Mouse (Mus musculus): Measurements from ENCODE around the gene Pygo1.
A peak's percentile ranks its signal among the peaks of the same experiment; 100 is the strongest.

Gene Pygo1

GRCm38 (mm10) chr9:72925021-72925934, at the start of gene Pygo1:
Pygo1 (plus strand) TSS chr9:72925645.
- ATAC-seq (ENCODE audit: insufficient number of reproducible peaks, low FRiP score, low TSS enrichment), result peak; percentile 64; the same call in 1 of the 2 replicates

- no peak for ATAC-seq (ENCODE audit: insufficient number of reproducible peaks, low FRiP score, low TSS enrichment)
Measured at GRCm38 (mm10) chr9:72875878-72876277, 49.6 kb upstream of the Pygo1 start.

DNA sequence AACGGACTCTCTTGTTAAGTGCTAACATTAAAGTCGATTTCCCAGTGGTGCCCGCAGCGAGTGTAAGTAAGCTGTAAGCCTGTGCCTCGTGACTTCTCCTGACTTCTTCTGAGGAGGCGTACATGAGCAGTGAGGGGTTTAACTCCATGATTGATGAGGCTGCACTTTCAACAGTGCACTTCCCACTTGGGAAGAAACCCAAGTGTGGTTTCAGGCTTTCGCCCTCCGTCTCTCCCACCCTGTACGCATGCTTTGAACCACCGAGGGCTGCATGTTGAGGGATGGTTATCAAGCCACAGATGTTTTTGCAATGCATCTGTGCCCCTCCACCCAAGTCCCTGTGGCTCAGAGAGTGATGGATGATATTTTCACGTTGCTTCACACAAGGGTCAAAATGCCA, 47.5 kb upstream of the Pygo1 start:
- no peak for ATAC-seq (ENCODE audit: insufficient number of reproducible peaks, low FRiP score, low TSS enrichment)

- ATAC-seq (ENCODE audit: insufficient number of reproducible peaks, low FRiP score, low TSS enrichment), result no peak
Measured at GRCm38 (mm10) chr9:72878656-72879055, 46.8 kb upstream of the Pygo1 start.

DNA sequence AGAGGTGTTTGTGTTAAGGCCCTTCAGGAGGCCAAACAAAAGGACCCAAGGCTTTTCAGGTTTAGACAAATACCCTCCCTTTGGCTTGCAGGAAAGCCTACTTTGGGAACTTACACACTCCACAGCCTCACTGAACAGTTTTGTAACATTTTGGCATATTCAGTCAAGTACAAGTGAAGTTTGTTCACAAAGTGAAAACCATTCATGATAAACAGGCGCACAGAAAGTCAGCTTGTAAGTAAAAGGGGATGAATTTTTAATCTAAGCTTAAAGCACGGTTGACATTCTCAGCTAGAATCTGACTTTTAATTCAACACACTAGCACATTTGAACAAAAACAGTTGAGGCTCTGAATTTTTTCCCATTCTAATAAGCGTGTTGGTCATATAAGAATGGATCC, 45.8 kb upstream of the Pygo1 start:
- ATAC-seq (ENCODE audit: insufficient number of reproducible peaks, low FRiP score, low TSS enrichment), result no peak

DNA sequence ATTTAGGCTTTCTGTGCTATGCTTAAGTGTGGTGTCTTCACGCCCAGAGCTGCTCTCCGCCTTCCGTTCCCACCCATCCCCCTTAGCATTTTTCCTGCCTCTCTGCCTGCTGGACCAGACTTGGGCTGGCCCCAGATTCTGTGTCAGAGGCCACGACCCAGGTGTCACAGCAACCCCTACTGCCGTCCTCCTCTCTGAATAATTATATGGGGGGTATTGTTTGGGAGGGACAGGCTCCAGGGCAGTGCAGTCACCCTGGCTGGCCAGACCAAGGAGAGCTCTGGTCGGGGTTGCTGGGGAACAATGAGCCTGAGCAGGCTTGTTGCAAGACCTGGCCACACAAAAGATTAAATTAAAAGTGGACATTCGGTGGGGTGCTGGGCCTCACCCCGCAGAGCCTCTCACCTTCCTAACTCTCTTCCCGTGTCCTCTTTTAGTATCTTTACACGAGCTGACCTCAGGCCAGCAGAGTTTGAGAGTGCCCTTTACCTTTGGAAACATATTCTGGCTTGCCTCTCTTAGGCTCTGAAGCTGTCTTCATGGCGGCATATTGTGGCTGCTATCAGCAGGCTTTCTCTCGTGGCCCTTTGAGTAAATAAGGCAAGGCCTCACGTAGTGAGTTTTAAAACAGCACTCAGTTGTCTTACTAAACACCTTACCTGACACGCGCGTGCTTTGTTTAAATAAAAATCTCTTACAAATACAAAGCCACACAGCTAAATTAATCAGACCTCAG, 45.1 kb upstream of the Pygo1 start:
- ATAC-seq (ENCODE audit: insufficient number of reproducible peaks, low FRiP score, low TSS enrichment), result no peak

- no peak for ATAC-seq (ENCODE audit: insufficient number of reproducible peaks, low FRiP score, low TSS enrichment)
Measured at GRCm38 (mm10) chr9:72881026-72881768, 44.2 kb upstream of the Pygo1 start.

DNA sequence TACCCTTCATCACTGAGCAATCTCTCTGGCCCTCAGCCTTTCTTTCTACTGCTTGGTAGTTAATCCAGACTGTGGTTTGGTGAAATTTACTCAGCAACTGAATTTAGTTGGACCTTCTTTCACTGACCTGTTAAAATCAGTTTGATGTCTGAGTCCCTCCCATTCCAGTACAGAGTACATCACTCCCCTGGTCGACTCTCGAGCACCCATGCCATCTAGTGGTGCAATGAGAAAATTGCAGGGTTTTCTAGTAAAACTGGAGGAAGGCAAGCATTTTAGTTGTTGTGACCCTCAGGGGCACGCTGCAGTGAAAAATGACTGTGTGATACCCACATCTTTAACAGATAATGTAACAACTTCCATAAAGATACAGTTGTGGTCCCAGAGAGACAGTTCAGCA, 41.5 kb upstream of the Pygo1 start:
- no peak for ATAC-seq (ENCODE audit: insufficient number of reproducible peaks, low FRiP score, low TSS enrichment)

- no peak for ATAC-seq (ENCODE audit: insufficient number of reproducible peaks, low FRiP score, low TSS enrichment)
Measured at GRCm38 (mm10) chr9:72889777-72890176, 35.7 kb upstream of the Pygo1 start.

DNA sequence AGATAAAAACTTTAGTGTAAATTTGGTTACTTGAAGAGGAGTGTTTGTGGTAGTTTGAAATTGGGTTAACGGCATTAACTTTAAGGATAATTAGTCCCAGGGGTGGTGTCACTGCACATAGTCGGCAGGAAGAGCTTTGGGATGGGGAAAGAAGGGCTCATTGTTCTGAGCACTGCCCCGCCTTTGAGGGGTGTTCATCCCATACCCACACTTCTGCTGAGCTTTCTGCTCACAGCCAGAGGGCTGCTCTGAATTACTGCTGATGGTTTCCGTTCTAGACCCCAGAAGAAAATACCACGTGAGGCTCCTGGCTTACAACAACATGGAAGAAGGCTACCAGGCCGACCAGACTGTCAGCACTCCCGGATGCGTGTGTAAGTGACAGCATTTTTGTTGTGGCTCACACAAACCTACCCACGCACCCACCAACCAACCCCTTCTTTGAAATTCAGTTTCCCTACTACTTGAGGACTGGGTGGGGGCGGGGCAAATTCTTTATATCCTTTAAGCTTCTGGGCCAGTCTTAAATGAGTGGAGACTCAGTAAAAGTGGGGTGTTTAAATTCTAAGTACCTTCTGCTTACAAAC, 34.9 kb upstream of the Pygo1 start:
- ATAC-seq (ENCODE audit: insufficient number of reproducible peaks, low FRiP score, low TSS enrichment), result no peak

GRCm38 (mm10) chr9:72892761-72893160, 32.7 kb upstream of the Pygo1 start:
- ATAC-seq (ENCODE audit: insufficient number of reproducible peaks, low FRiP score, low TSS enrichment), result no peak

- ATAC-seq (ENCODE audit: insufficient number of reproducible peaks, low FRiP score, low TSS enrichment), result no peak
Measured at GRCm38 (mm10) chr9:72894796-72895352, 30.6 kb upstream of the Pygo1 start.

GRCm38 (mm10) chr9:72902057-72902456, 23.4 kb upstream of the Pygo1 start:
- no peak for ATAC-seq (ENCODE audit: insufficient number of reproducible peaks, low FRiP score, low TSS enrichment)

- no peak for ATAC-seq (ENCODE audit: insufficient number of reproducible peaks, low FRiP score, low TSS enrichment)
Measured at GRCm38 (mm10) chr9:72902611-72903010, 22.8 kb upstream of the Pygo1 start.

DNA sequence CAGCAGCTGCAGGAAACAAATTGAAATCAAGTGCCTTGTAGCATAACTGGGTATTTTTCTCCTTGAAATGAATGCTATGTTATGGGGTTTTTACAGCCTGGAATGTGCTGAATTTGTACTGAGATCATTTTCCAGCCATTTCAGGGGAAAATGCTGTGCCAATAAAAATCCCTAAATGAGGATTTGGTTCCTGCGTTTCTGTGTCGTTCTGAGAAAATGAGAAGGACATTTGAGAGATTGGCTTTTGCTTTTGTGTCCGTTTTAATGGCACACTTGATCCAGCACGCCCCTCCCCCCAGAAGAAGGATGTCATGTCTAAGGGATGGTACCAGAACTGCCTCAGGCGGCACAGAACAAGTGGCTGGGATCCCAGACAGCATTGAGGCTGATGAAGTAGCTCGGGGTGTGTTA, 18.7 kb upstream of the Pygo1 start:
- ATAC-seq (ENCODE audit: insufficient number of reproducible peaks, low FRiP score, low TSS enrichment), result no peak

- no peak for ATAC-seq (ENCODE audit: insufficient number of reproducible peaks, low FRiP score, low TSS enrichment)
Measured at GRCm38 (mm10) chr9:72911381-72911780, 14.1 kb upstream of the Pygo1 start.

GRCm38 (mm10) chr9:72913551-72913950, 11.9 kb upstream of the Pygo1 start:
- ATAC-seq (ENCODE audit: insufficient number of reproducible peaks, low FRiP score, low TSS enrichment), result no peak

DNA sequence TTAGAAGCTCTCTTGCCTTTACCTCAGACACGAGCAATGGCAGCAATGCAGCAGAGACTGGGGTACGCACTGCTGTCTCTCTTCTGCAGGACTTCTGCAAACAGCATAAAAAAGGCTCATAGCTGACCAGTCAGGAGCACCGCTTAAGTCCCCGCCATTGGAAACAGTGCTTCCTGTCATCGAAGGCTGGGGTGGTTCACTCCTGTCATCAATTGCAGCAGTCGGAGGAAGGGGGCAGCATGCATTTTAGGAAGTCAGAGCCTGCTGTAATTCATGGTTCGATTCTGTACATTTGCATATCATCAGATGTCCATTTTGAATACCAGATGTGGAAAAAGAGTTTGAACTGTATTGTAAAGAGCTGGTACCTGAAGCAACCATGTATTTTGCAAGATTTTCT, 9.7 kb upstream of the Pygo1 start:
- no peak for ATAC-seq (ENCODE audit: insufficient number of reproducible peaks, low FRiP score, low TSS enrichment)

GRCm38 (mm10) chr9:72923068-72923467, 2.4 kb upstream of the Pygo1 start:
- ATAC-seq (ENCODE audit: insufficient number of reproducible peaks, low FRiP score, low TSS enrichment), result no peak

DNA sequence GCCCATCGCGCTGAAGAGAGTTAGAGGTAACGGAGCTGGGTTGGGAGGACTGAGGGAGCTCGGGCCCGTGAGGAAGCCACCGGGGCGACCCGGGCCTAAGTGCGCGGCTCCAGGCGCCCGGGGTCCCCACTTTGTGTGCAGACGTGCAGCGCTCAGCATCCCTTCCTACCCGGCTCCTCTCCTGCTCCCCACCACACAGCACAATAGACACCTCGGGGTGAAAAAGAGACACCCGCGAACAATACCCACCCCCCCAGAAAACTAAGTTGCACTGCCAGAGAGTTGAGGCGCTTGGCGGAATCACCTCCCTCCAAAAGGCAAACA, 452 bp downstream of the Pygo1 start:
- ATAC-seq (ENCODE audit: insufficient number of reproducible peaks, low FRiP score, low TSS enrichment), result no peak

All from cerebellum, adult (tissue).